ENCODE assay signal across 22 mouse cellular contexts in genomic region chr2:25124411-25124810, GRCm38 (mm10). TPM values are rescaled to one million over a fixed set of nuclear protein-coding genes. Genes with fewer than 3 reads are reported as not detected.
DNase-seq lines count a peak whose midpoint lies in the region; ATAC-seq lines count a peak whose summit lies in the region.
"Had no signal": no experiment of that assay in that cellular context is flagged by ENCODE, and none has a peak within 500 bp of the region (broad histone marks: within the 10 kb centered on the region; RNA-seq: fewer than 3 reads in every experiment).

No protein-coding gene starts in this region.

- no peak overlapping the region for H3K4me2 ChIP-seq in forebrain, embryonic 14.5 days (ENCODE audit: low read length)
- no peak overlapping the region for H3K4me2 ChIP-seq in hindbrain, embryonic 12.5 days (replicated peaks)
- H3K4me2 ChIP-seq: heart, embryonic 13.5 days; lung, embryonic 14.5 days had no signal

- 70% methylated on average over 3 of the region's 3 CpGs for WGBS in forebrain, embryonic 10.5 days
- 80% methylated on average over 3 of the region's 3 CpGs for WGBS in forebrain, embryonic 14.5 days
- WGBS in hindbrain, embryonic 12.5 days, result 65% methylated on average over 3 of the region's 3 CpGs

- H3K27ac ChIP-seq in forebrain, embryonic 10.5 days, result peak overlapping the region; percentile 95
- H3K27ac ChIP-seq in forebrain, embryonic 14.5 days (ENCODE audit: low read depth, low read length), result no peak overlapping the region
- H3K27ac ChIP-seq in hindbrain, embryonic 12.5 days, result peak overlapping the region; percentile 97
- H3K27ac ChIP-seq: heart, embryonic 13.5 days; kidney, postnatal 0 days; layer of hippocampus, adult 2 months; left cerebral cortex, adult 2 months; liver, embryonic 12.5 days; macrophage had no signal

- no peaks in the 10 kb centered on the region for H3K9me3 ChIP-seq in forebrain, embryonic 10.5 days
- H3K9me3 ChIP-seq in forebrain, embryonic 14.5 days (replicated peaks; ENCODE audit: control insufficient read depth, low read length), result no peaks in the 10 kb centered on the region
- H3K9me3 ChIP-seq in megakaryocyte, embryonic 14.5 days, result no peaks in the 10 kb centered on the region
- H3K9me3 ChIP-seq in hindbrain, embryonic 12.5 days (replicated peaks), result no peaks in the 10 kb centered on the region
- H3K9me3 ChIP-seq: heart, embryonic 13.5 days; liver, embryonic 12.5 days had no signal

- H3K4me3 ChIP-seq in forebrain, embryonic 10.5 days, result no peak overlapping the region
- no peak overlapping the region for H3K4me3 ChIP-seq in forebrain, embryonic 14.5 days (ENCODE audit: low read depth, low read length)
- H3K4me3 ChIP-seq in megakaryocyte, embryonic 14.5 days (replicated peaks), result peak overlapping the region; percentile 40
- H3K4me3 ChIP-seq in hindbrain, embryonic 12.5 days, result no peak overlapping the region
- H3K4me3 ChIP-seq: heart, embryonic 13.5 days; layer of hippocampus, adult 2 months; left cerebral cortex, adult 2 months; liver, embryonic 12.5 days had no signal

- H3K27me3 ChIP-seq in forebrain, embryonic 10.5 days (ENCODE audit: poor library complexity, severe bottlenecking), result peaks cover 22% of the 10 kb centered on the region
- no peaks in the 10 kb centered on the region for H3K27me3 ChIP-seq in forebrain, embryonic 14.5 days (replicated peaks; ENCODE audit: control insufficient read depth, insufficient read depth, low read length)
- no peaks in the 10 kb centered on the region for H3K27me3 ChIP-seq in megakaryocyte, embryonic 14.5 days (replicated peaks)
- H3K27me3 ChIP-seq in hindbrain, embryonic 12.5 days, result no peaks in the 10 kb centered on the region
- H3K27me3 ChIP-seq: heart, embryonic 13.5 days; liver, embryonic 12.5 days had no signal

- no peak for DNase-seq in forebrain, embryonic 10.5 days (ENCODE audit: extremely low spot score, low spot score)
- DNase-seq in forebrain, embryonic 14.5 days (ENCODE audit: low spot score), result no peak
- DNase-seq in 3134 (ENCODE audit: extremely low read depth, insufficient read length, low spot score) (peak; percentile 66), adipocyte (ENCODE audit: low spot score) (no peak)
- no peak for DNase-seq in thymus, adult 18-20 months
- DNase-seq: cerebellum, adult 9-10 months; heart, postnatal 4 days; kidney, adult 11 months; lung, embryonic 14.5 days; right cerebral cortex, adult 18-20 months had no signal

- no peaks in the 10 kb centered on the region for H3K36me3 ChIP-seq in forebrain, embryonic 10.5 days (replicated peaks)
- no peaks in the 10 kb centered on the region for H3K36me3 ChIP-seq in forebrain, embryonic 14.5 days (ENCODE audit: control insufficient read depth, insufficient read depth, low read length)
- H3K36me3 ChIP-seq in megakaryocyte, embryonic 14.5 days (replicated peaks; ENCODE audit: low read length), result no peaks in the 10 kb centered on the region
- no peaks in the 10 kb centered on the region for H3K36me3 ChIP-seq in hindbrain, embryonic 12.5 days
- H3K36me3 ChIP-seq: heart, embryonic 13.5 days; liver, embryonic 12.5 days had no signal

- ATAC-seq in forebrain, embryonic 14.5 days, result no peak
- no peak for ATAC-seq in megakaryocyte, adult 5-6 weeks (ENCODE audit: poor library complexity, severe bottlenecking)
- no peak for ATAC-seq in hindbrain, embryonic 12.5 days (ENCODE audit: low FRiP score)

- peaks cover 60% of the 10 kb centered on the region for H3K4me1 ChIP-seq in forebrain, embryonic 10.5 days
- peaks cover 28% of the 10 kb centered on the region for H3K4me1 ChIP-seq in forebrain, embryonic 14.5 days (ENCODE audit: control insufficient read depth, insufficient read depth, low read length)
- H3K4me1 ChIP-seq in megakaryocyte, embryonic 14.5 days, result peaks cover 91% of the 10 kb centered on the region
- peaks cover 51% of the 10 kb centered on the region for H3K4me1 ChIP-seq in hindbrain, embryonic 12.5 days

- no peak overlapping the region for H3K9ac ChIP-seq in forebrain, embryonic 14.5 days (ENCODE audit: low read length)
- H3K9ac ChIP-seq in hindbrain, embryonic 12.5 days, result no peak overlapping the region
- H3K9ac ChIP-seq: heart, embryonic 13.5 days; liver, embryonic 12.5 days; lung, embryonic 14.5 days had no signal

RNA-seq across cellular contexts. Expression of gene Noxa1, which starts 29.5 kb away (rescaled TPM):
- 0.26 and 0.29 TPM in 2 replicates for polyA plus RNA-seq in forebrain, embryonic 10.5 days (2016; fragmentation: Nextera tagmentation; extraction: Ambion mirVana)
- not detected in 2 replicates for polyA plus RNA-seq in forebrain, embryonic 14.5 days (2014; fragmentation: Nextera tagmentation; extraction: Ambion mirVana)
- polyA plus RNA-seq in megakaryocyte, embryonic 14.5 days (2012; ENCODE audit: insufficient read depth, low replicate concordance), result not detected in 2 replicates
- total RNA-seq in megakaryocyte, adult 5-6 weeks (2015), result not detected in 2 replicates
- not detected in 2 replicates for total RNA-seq in megakaryocyte, adult 5-6 weeks (2017)
- polyA plus RNA-seq in hindbrain, embryonic 12.5 days (2016; fragmentation: Nextera tagmentation; extraction: Ambion mirVana), result 0.14 and 0.22 TPM in 2 replicates
- total RNA-seq: adrenal gland, adult 18-20 months; gastrocnemius, postnatal 4 days; heart, postnatal 4 days; layer of hippocampus, adult 2 months; left cerebral cortex, adult 2 months had no signal
- polyA plus RNA-seq: heart, embryonic 13.5 days; macrophage had no signal

RNA-seq across cellular contexts. Expression of gene Entpd8, which starts 44.3 kb away (rescaled TPM):
- not detected in 2 replicates for polyA plus RNA-seq in forebrain, embryonic 10.5 days (2016; fragmentation: Nextera tagmentation; extraction: Ambion mirVana)
- not detected in 2 replicates for polyA plus RNA-seq in forebrain, embryonic 14.5 days (2014; fragmentation: Nextera tagmentation; extraction: Ambion mirVana)
- polyA plus RNA-seq in megakaryocyte, embryonic 14.5 days (2012; ENCODE audit: insufficient read depth, low replicate concordance), result not detected in 2 replicates
- total RNA-seq in megakaryocyte, adult 5-6 weeks (2015), result not detected in 2 replicates
- not detected in 2 replicates for total RNA-seq in megakaryocyte, adult 5-6 weeks (2017)
- not detected in 2 replicates for polyA plus RNA-seq in hindbrain, embryonic 12.5 days (2016; fragmentation: Nextera tagmentation; extraction: Ambion mirVana)
- total RNA-seq: adrenal gland, adult 18-20 months; gastrocnemius, postnatal 4 days; heart, postnatal 4 days; layer of hippocampus, adult 2 months; left cerebral cortex, adult 2 months had no signal
- polyA plus RNA-seq: heart, embryonic 13.5 days; limb, embryonic 11.5 days; lung, embryonic 14.5 days; macrophage had no signal

RNA-seq across cellular contexts. Expression of gene Nrarp, which starts 56.1 kb away (rescaled TPM):
- 37.4 and 40.7 TPM in 2 replicates for polyA plus RNA-seq in forebrain, embryonic 10.5 days (2016; fragmentation: Nextera tagmentation; extraction: Ambion mirVana)
- polyA plus RNA-seq in forebrain, embryonic 14.5 days (2014; fragmentation: Nextera tagmentation; extraction: Ambion mirVana), result 18.6 and 22.1 TPM in 2 replicates
- 7.9 and 8.1 TPM in 2 replicates for polyA plus RNA-seq in megakaryocyte, embryonic 14.5 days (2012; ENCODE audit: insufficient read depth, low replicate concordance)
- total RNA-seq in megakaryocyte, adult 5-6 weeks (2015), result 1.1 TPM in 1 of 2 replicates, not detected in the other
- total RNA-seq in megakaryocyte, adult 5-6 weeks (2017), result 0.22 and 0.28 TPM in 2 replicates
- polyA plus RNA-seq in hindbrain, embryonic 12.5 days (2016; fragmentation: Nextera tagmentation; extraction: Ambion mirVana), result 70.9 and 76.4 TPM in 2 replicates
- polyA plus RNA-seq: macrophage had no signal
